Mouse (Mus musculus): ENCODE results near the gene Lbx1. TPM values are rescaled to one million over a fixed set of nuclear protein-coding genes. Genes with fewer than 3 reads are reported as not detected.

Gene Lbx1
- total and polyA plus RNA-seq, 3 experiments: not detected

- no peak for DNase-seq (ENCODE audit: extremely low read depth)
- dilution Hi-C loops (cut with MboI; ENCODE audit: extremely low pct_ligation_motif_present, extremely low pct_unique_long_range_greater_than_20kb, low sequenced_read_pairs) (no loop called here), in situ Hi-C loops (cut with MboI; ENCODE audit: low pct_ligation_motif_present, low pct_unique_long_range_greater_than_20kb, low sequenced_read_pairs) (no loop called here)
- H3K27me3 ChIP-seq (replicated peaks): peaks cover 67% of the 10 kb centered on the region
- no peak overlapping the region for H3K4me3 ChIP-seq (replicated peaks in 1 of 3; ENCODE audit: low read depth in 2 of 3, low read length in 2 of 3, poor library complexity in 1 of 3)
- TF ChIP-seq TCF12 (IDR thresholded peaks at IDR 0.05; ENCODE audit: low read depth, low read length) (no peak), CTCF (conservative IDR thresholded peaks at IDR 0.05 in 1 of 2, IDR thresholded peaks at IDR 0.05 in 1 of 2; ENCODE audit: low read depth in 2 of 2, low read length in 2 of 2) (no peak), ELF1 (IDR thresholded peaks at IDR 0.05; ENCODE audit: low read depth, low read length) (no peak)
- H3K4me1 ChIP-seq (ENCODE audit: control insufficient read depth in 1 of 2, insufficient read depth in 2 of 2): peaks cover 5 to 29% of the 10 kb centered on the region in 2 experiments; a peak in 3 of 4 replicates
- no peak overlapping the region for H3K9ac ChIP-seq (ENCODE audit: insufficient read depth, low read depth)
- peaks cover 11% of the 10 kb centered on the region for H3K9me3 ChIP-seq (replicated peaks; ENCODE audit: low read length)
- no peak overlapping the region for H3K4me2 ChIP-seq (ENCODE audit: insufficient read depth, low read depth, poor library complexity, severe bottlenecking)
- H3K36me3 ChIP-seq (replicated peaks in 1 of 2; ENCODE audit: control insufficient read depth in 1 of 2, insufficient read depth in 1 of 2, low read length in 1 of 2): no peaks in the 10 kb centered on the region
- no peak overlapping the region for H3K27ac ChIP-seq (ENCODE audit: insufficient read depth, low read depth)
- H3K79me2 ChIP-seq (replicated peaks; ENCODE audit: control insufficient read depth, extremely low read depth, insufficient read depth, poor library complexity, severe bottlenecking): no peaks in the 10 kb centered on the region
These were observed 10.5 kb downstream of the Lbx1 start for GRCm38 (mm10) chr19:45225130-45225529.

- dilution Hi-C loops (cut with MboI; ENCODE audit: extremely low pct_ligation_motif_present, extremely low pct_unique_long_range_greater_than_20kb, low sequenced_read_pairs) (no loop called here), in situ Hi-C loops (cut with MboI; ENCODE audit: low pct_ligation_motif_present, low pct_unique_long_range_greater_than_20kb, low sequenced_read_pairs) (loop anchor here (5.0 kb wide), 2 partner anchors 213 to 323 kb away; no protein-coding TSS in a partner anchor)
- no peak overlapping the region for H3K4me2 ChIP-seq (ENCODE audit: insufficient read depth, low read depth, poor library complexity, severe bottlenecking)
- TF ChIP-seq PAX5 (IDR thresholded peaks at IDR 0.05; ENCODE audit: low read length) (no peak), CHD1 (IDR thresholded peaks at IDR 0.05; ENCODE audit: low read depth, low read length) (no peak), IRF4 (IDR thresholded peaks at IDR 0.05; ENCODE audit: low read depth, low read length) (no peak), POLR2AphosphoS2 (IDR thresholded peaks at IDR 0.05; ENCODE audit: low read depth, low read length) (no peak), HCFC1 (IDR thresholded peaks at IDR 0.05; ENCODE audit: low read depth, low read length) (no peak)
- no peak overlapping the region for H3K9ac ChIP-seq (ENCODE audit: insufficient read depth, low read depth)
- H3K27me3 ChIP-seq (replicated peaks): peaks cover 75% of the 10 kb centered on the region
- H3K27ac ChIP-seq (ENCODE audit: insufficient read depth, low read depth): no peak overlapping the region
- peaks cover 5 to 29% of the 10 kb centered on the region in 2 experiments; a peak in 3 of 4 replicates for H3K4me1 ChIP-seq (ENCODE audit: control insufficient read depth in 1 of 2, insufficient read depth in 2 of 2)
- no peaks in the 10 kb centered on the region for H3K79me2 ChIP-seq (replicated peaks; ENCODE audit: control insufficient read depth, extremely low read depth, insufficient read depth, poor library complexity, severe bottlenecking)
- DNase-seq (ENCODE audit: extremely low read depth): no peak
- H3K36me3 ChIP-seq (replicated peaks in 1 of 2; ENCODE audit: control insufficient read depth in 1 of 2, insufficient read depth in 1 of 2, low read length in 1 of 2): no peaks in the 10 kb centered on the region
- H3K9me3 ChIP-seq (replicated peaks; ENCODE audit: low read length): peaks cover 2% of the 10 kb centered on the region
- H3K4me3 ChIP-seq (replicated peaks in 1 of 3; ENCODE audit: low read depth in 2 of 3, low read length in 2 of 3, poor library complexity in 1 of 3): no peak overlapping the region
These were observed 11.4 kb downstream of the Lbx1 start for GRCm38 (mm10) chr19:45224286-45224559.

- Histone ChIP-seq H3K9me3 (replicated peaks; ENCODE audit: low read length) (no peaks in the 10 kb centered on the region), H3K27ac (ENCODE audit: insufficient read depth, low read depth) (no peak overlapping the region), H3K9ac (ENCODE audit: insufficient read depth, low read depth) (no peak overlapping the region), H3K4me3 (replicated peaks in 1 of 3; ENCODE audit: low read depth in 2 of 3, low read length in 2 of 3, poor library complexity in 1 of 3) (peak overlapping the region in 1 of 3 experiments; percentile 2), H3K36me3 (replicated peaks in 1 of 2; ENCODE audit: control insufficient read depth in 1 of 2, insufficient read depth in 1 of 2, low read length in 1 of 2) (no peaks in the 10 kb centered on the region), H3K4me1 (ENCODE audit: control insufficient read depth in 1 of 2, insufficient read depth in 2 of 2) (peaks cover 5 to 29% of the 10 kb centered on the region in 2 experiments; a peak in 3 of 4 replicates), H3K4me2 (ENCODE audit: insufficient read depth, low read depth, poor library complexity, severe bottlenecking) (peak overlapping the region; percentile 59), H3K27me3 (replicated peaks) (peaks cover 77% of the 10 kb centered on the region), H3K79me2 (replicated peaks; ENCODE audit: control insufficient read depth, extremely low read depth, insufficient read depth, poor library complexity, severe bottlenecking) (no peaks in the 10 kb centered on the region)
- in situ Hi-C loops (cut with MboI; ENCODE audit: low pct_ligation_motif_present, low pct_unique_long_range_greater_than_20kb, low sequenced_read_pairs) (loop anchor here (5.0 kb wide), 2 partner anchors 214 to 324 kb away; no protein-coding TSS in a partner anchor), dilution Hi-C loops (cut with MboI; ENCODE audit: extremely low pct_ligation_motif_present, extremely low pct_unique_long_range_greater_than_20kb, low sequenced_read_pairs) (no loop called here)
- no peak for TF ChIP-seq MAFK (IDR thresholded peaks at IDR 0.05; ENCODE audit: insufficient replicate concordance, low read length)
- no peak for TF ChIP-seq ZMIZ1 (IDR thresholded peaks at IDR 0.05; ENCODE audit: low read depth, low read length)
- TF ChIP-seq RAD21 (IDR thresholded peaks at IDR 0.05; ENCODE audit: low read depth, low read length): no peak
- no peak for DNase-seq (ENCODE audit: extremely low read depth)
These were observed 12.0 kb downstream of the Lbx1 start for GRCm38 (mm10) chr19:45223413-45224285.

Measured in CH12.LX (cell line).